Mouse (Mus musculus) mouse trophoblast stem cell (cell line): ENCODE measurements around the gene Mfrp.
"Not testable (repeated sequence)": the region's sequence is repeated elsewhere in the genome, so short reads cannot be mapped to it uniquely, and the experiment has no call there.

Experiments
- in situ Hi-C, 2 experiments: fragments of 300-500 bp; cut with MseI, MboI; formaldehyde crosslinking; loops; 2 replicates in 1 of 2; 3 replicates in 1 of 2; pipeline ENCODE4 v1.15.1; 2025

The Mfrp gene

DNA sequence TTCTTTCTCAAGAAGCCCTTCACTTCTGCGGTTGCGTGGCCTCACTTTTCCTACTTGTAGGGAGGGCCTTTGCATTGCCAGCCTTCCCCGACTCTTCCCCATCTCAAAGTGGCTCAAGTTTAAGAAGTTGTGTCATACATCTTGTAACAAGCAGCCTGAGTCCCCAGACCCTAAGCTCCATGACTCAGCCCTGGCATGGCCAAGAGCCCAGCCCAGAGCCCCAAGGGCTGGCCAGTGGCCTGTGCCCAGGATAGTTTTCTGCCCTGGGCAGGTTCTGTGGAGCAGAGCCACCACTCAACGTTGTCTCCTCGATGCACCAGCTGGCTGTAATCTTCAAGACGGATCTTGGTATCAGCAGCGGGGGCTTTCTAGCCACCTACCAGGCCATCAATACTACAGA is 3.4 kb downstream of the Mfrp start:
- in situ Hi-C loops = no loop called here

- in situ Hi-C loops = no loop called here
Observed at GRCm38 (mm10) chr9:44105781-44106180, 4.3 kb downstream of the Mfrp start.

- in situ Hi-C loops = no loop called here
Observed at GRCm38 (mm10) chr9:44106182-44106581, 4.7 kb downstream of the Mfrp start.

- in situ Hi-C loops = no loop called here
Observed at GRCm38 (mm10) chr9:44106596-44106995, 5.1 kb downstream of the Mfrp start.

GRCm38 (mm10) chr9:44107110-44107509 is 5.6 kb downstream of the Mfrp start, which contains the start of gene C1qtnf5:
TSS of gene C1qtnf5 (plus strand) at chr9:44107245.
- in situ Hi-C loops = no loop called here

GRCm38 (mm10) chr9:44107557-44108179 is 6.1 kb downstream of the Mfrp start:
- in situ Hi-C loops = no loop called here

DNA sequence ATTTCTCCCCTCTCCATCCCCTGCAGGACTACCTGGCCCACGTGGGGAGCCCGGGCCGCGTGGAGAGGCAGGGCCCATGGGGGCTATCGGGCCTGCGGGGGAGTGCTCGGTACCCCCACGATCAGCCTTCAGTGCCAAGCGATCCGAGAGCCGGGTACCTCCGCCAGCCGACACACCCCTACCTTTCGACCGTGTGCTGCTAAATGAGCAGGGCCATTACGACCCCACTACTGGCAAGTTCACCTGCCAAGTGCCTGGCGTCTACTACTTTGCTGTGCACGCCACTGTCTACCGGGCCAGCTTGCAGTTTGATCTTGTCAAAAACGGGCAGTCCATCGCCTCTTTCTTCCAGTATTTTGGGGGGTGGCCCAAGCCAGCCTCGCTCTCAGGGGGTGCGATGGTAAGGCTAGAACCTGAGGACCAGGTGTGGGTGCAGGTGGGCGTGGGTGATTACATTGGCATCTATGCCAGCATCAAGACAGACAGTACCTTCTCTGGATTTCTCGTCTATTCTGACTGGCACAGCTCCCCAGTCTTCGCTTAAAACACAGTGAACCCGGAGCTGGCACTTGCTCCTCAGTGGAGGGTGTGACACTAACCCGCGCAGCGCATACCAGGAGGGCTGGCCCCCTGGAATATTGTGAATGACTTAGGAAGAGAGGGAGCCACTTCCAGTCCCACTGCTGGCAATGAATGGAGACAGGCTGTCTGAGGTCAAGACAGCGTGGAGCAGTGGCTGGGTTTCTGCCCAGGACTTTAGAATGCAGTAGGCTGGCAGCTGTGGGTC is 6.9 kb downstream of the Mfrp start:
- in situ Hi-C loops = no loop called here

- in situ Hi-C loops = no loop called here
Observed at GRCm38 (mm10) chr9:44109360-44110095, 8.0 kb downstream of the Mfrp start.

- in situ Hi-C loops = not testable (repeated sequence)
Observed at GRCm38 (mm10) chr9:44111909-44112308, 10.4 kb downstream of the Mfrp start.

DNA sequence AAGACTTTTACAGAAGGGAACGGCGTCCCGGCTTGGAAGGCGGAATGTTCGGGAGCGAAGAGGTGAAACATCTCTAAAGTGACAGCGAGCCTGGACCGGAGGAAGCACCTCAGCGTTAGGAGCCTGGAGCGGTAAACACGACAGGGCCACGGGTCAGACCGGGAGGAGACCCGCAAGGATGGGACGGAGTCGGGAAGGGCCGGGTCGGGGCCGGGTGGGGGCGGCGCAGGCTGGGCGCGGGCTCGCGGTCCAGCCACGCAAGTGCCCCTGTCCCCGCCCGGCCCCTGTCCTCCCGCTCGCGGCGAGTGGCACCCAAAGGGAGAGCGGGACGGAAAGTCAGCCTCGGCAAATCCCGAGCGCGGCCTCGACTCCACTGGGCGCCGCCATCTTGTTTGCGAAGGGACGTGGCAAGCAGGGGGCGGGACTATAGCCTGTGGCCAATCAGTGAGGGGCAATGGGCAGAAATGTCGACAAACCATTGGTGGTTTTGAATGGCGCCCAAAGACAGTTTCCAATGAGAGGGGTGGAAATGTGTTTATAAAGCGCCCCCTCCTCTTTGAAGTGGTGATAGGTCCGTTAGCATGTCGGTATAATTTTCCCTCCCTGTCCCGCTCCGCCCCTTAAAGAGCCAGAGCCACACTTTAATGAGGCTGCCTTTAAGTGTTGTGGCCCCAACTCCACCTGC is 11.7 kb downstream of the Mfrp start, which contains the start of the genes Gm49380 and Rnf26:
Gene Gm49380 (minus strand): TSS at position 396 of the 685 bp plus-strand sequence.
Gene Rnf26 (minus strand): TSS at position 413 of the 685 bp plus-strand sequence.
- in situ Hi-C loops = no loop called here

DNA sequence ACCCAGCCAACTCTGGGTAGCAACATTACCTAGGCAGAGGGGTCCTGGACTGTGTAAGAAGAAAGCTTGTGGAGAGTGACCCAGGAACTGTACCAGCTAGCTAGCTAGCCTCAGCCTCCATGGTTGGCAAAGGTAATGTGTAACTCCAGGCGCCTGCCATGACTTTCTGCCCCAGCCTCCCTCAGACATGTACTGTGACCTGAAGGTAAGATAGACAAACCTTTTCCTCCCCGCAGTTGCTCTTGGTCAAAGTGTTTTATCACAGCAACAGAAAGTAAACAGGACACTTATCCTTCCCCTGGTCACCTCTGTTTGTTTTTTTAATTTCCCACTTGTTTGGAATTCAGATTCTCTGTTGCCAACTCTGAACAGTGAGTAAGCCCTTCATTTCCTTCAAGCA is 12.9 kb downstream of the Mfrp start:
- in situ Hi-C loops = no loop called here

DNA sequence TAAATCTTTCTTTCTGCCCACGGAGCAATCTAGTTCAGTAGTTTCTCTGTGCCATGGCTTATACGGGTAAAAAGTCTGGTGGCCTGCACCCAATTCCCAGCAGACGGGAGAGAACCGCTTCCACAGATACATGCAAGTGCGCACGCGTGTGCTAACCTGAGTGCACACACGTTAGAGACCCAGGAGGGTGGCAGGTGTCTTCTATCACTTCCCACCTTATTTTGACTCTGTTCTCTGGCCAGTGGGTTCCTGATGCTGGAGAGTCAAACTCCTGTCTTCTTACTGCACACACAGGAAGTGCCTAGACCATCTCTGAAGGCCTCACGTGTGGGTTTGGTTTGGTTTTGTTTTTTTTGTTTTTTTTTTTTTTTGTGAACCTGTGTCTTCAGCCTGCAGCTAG is 14.1 kb downstream of the Mfrp start:
- in situ Hi-C loops = no loop called here

GRCm38 (mm10) chr9:44116182-44116581 is 14.7 kb downstream of the Mfrp start:
- in situ Hi-C loops = no loop called here

GRCm38 (mm10) chr9:44119011-44119410 is 17.5 kb downstream of the Mfrp start:
- in situ Hi-C loops = no loop called here

GRCm38 (mm10) chr9:44119948-44120465 is 18.5 kb downstream of the Mfrp start:
- in situ Hi-C loops = no loop called here

DNA sequence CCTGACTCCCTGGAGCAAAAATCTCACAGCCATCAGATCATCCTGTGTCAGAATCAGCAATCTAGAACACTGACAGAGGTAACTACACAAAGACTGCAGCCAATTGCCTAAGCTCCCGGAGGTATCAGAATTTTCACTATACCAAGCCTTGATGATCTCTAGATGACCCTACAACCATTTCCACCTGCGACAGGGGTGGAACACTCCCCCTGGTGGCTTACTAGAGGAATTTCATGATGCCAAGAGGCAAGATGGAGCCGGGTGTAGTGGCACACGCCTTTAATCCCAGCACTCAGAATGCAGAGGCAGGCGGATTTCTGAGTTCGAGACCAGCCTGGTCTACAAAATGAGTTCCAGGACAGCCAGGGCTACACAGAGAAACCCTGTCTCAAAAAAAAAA is 22.8 kb downstream of the Mfrp start:
- in situ Hi-C loops = no loop called here

- in situ Hi-C loops = no loop called here
Observed at GRCm38 (mm10) chr9:44125026-44125425, 23.5 kb downstream of the Mfrp start.

GRCm38 (mm10) chr9:44125546-44126428 is 24.3 kb downstream of the Mfrp start:
- in situ Hi-C loops = no loop called here

DNA sequence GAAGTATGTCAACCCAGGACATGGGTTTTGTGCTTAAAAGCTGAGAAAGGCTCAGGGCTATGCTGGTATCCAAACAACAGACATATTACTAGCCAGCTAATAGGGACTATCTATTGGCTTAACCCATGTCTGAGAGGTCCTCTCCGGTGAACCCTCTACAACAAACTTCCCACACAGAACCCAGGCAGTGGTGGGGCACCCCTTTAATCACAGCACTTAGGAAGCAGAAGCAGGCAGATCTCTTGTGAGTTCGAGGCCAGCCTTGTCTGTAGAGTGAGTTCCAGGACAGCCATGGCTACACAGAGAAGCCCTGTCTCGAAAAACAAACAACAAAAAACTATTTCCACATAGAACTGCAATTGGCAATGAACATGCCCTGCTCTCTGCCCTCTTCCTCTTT is 25.2 kb downstream of the Mfrp start:
- in situ Hi-C loops = no loop called here

- in situ Hi-C loops = no loop called here
Observed at GRCm38 (mm10) chr9:44127351-44127801, 25.8 kb downstream of the Mfrp start.
